Mouse (Mus musculus) inflammation-experienced regulatory T-cells (primary cell): Measurements from ENCODE around the gene Vmn1r7. TPM values are rescaled to one million over a fixed set of nuclear protein-coding genes. Genes with fewer than 3 reads are reported as not detected.

Experiments
- polyA plus RNA-seq, 2 experiments: library from polyadenylated mRNA; unstranded; fragments of 100-300 nt; shearing (Covaris generic); gene quantifications; one replicate each; pipeline ENCODE4 v1.2.1; 2017

Vmn1r7 gene
- polyA plus RNA-seq = not detected

GRCm38 (mm10) chr6:57025224-57025623 lies at the start of gene Vmn1r7:
Vmn1r7 (minus strand) TSS chr6:57025324.

GRCm38 (mm10) chr6:57066487-57066886 lies 41.4 kb upstream of the Vmn1r7 start, which contains the start of gene Vmn1r9:
Vmn1r9 (plus strand) TSS chr6:57066787.

GRCm38 (mm10) chr6:57031984-57032383 lies 6.9 kb upstream of the Vmn1r7 start, which contains the start of gene Vmn1r8:
Vmn1r8 (plus strand) TSS chr6:57032284.

GRCm38 (mm10) chr6:56996943-56997342 lies 28.2 kb downstream of the Vmn1r7 start, which contains the start of gene Vmn1r6:
Vmn1r6 (plus strand) TSS chr6:56997243.

Other genes starting within 250 kb of the Vmn1r7 start
- 10 to 100 TPM; 61.3 to 73.0 TPM for gene Kbtbd2, start 227.5 kb downstream of the Vmn1r7 start, polyA plus RNA-seq
- under 1 TPM; 0.31 to 0.46 TPM for gene Fkbp9, start 193.3 kb downstream of the Vmn1r7 start, polyA plus RNA-seq
- gene Nt5c3, start 101.4 kb downstream of the Vmn1r7 start, polyA plus RNA-seq = 10 to 100 TPM; 80.5 to 80.7 TPM
- under 1 TPM; 0.07 to 0.22 TPM for gene Vmn1r4, start 101.3 kb downstream of the Vmn1r7 start, polyA plus RNA-seq
- gene Vmn1r5, start 55.1 kb downstream of the Vmn1r7 start, polyA plus RNA-seq = under 1 TPM; 0.08 to 0.32 TPM
- under 1 TPM in 1 of 2 experiments, not detected in 1; 0.42 TPM for gene Vmn1r6, start 28.1 kb downstream of the Vmn1r7 start, polyA plus RNA-seq
- under 1 TPM in 1 of 2 experiments, not detected in 1; 0.29 TPM for gene Vmn1r8, start 7.0 kb upstream of the Vmn1r7 start, polyA plus RNA-seq
- gene Vmn1r9, start 41.5 kb upstream of the Vmn1r7 start, polyA plus RNA-seq = not detected
- not detected for gene Vmn1r10, start 84.1 kb upstream of the Vmn1r7 start, polyA plus RNA-seq
- under 1 TPM in 1 of 2 experiments, not detected in 1; 0.84 TPM for gene Vmn1r11, start 108.1 kb upstream of the Vmn1r7 start, polyA plus RNA-seq
- gene Vmn1r12, start 131.6 kb upstream of the Vmn1r7 start, polyA plus RNA-seq = 1 to 10 TPM in 1 of 2 experiments, under 1 TPM in 1; 0.04 to 1.2 TPM
- gene Vmn1r13, start 178.0 kb upstream of the Vmn1r7 start, polyA plus RNA-seq = 1 to 10 TPM in 1 of 2 experiments, under 1 TPM in 1; 0.58 to 1.4 TPM
- under 1 TPM in 1 of 2 experiments, not detected in 1; 0.02 TPM for gene Vmn1r14, start 206.4 kb upstream of the Vmn1r7 start, polyA plus RNA-seq
- not detected for gene Vmn1r15, start 232.6 kb upstream of the Vmn1r7 start, polyA plus RNA-seq